Mouse (Mus musculus) Patski (cell line): ENCODE results near the gene Pex14. TPM values are rescaled to one million over a fixed set of nuclear protein-coding genes. Genes with fewer than 3 reads are reported as not detected.

Source experiments
- ATAC-seq: fragments of 100-300 bp; one replicate; pipeline ENCODE4 v1.8.0; 2021
- CTCF ChIA-PET: fragments of 350-600 bp; sonication (Branson Sonifier 250); formaldehyde crosslinking; loops from one replicate; lab custom pipeline; 2022; ENCODE audit warnings: inconsistent platforms; lab: Charles Lee
- POLR2A ChIA-PET: fragments of 350-600 bp; sonication (Branson Sonifier 250); formaldehyde crosslinking; loops from one replicate; lab custom pipeline; 2022; ENCODE audit warnings: antibody characterized with exemption, inconsistent platforms; lab: Charles Lee
- DNase-seq: peaks from one replicate; pipeline ENCODE4 v3.0.0-alpha.2; 2011; ENCODE audit warnings: low read depth, low spot score
- H3K27me3 ChIP-seq: fragments of 371-371 bp; one replicate; pipeline ENCODE4 v1.5.1; 2021
- CTCF ChIP-seq: fragments of 100-300 bp; IDR thresholded peaks from one replicate; pipeline ENCODE4 v1.5.1; 2021
- in situ Hi-C: fragments of 300-500 bp; cut with MboI; formaldehyde crosslinking; loops from 3 replicates; pipeline ENCODE4 v1.11.1; 2018; ENCODE audit warnings: low pct_unique_long_range_greater_than_20kb, mixed read lengths
- polyA plus RNA-seq: library from polyadenylated mRNA; unstranded; gene quantifications from one replicate; pipeline ENCODE4 v1.2.3, GENCODE M21; 2021

The Pex14 gene
- polyA plus RNA-seq, 1 experiment from 2014 or later = 41.3 TPM

GRCm38 (mm10) chr4:148952328-148953222 is 147.1 kb downstream of the Pex14 start:
- DNase-seq (no peak), ATAC-seq (no peak)
- no peak for TF ChIP-seq CTCF
- H3K27me3 ChIP-seq = no peaks in the 10 kb centered on the region
- ChIA-PET POLR2A (no interaction called here), CTCF (no interaction called here)
- in situ Hi-C loops = no loop called here

- ATAC-seq (no peak), DNase-seq (no peak)
- in situ Hi-C loops = no loop called here
- H3K27me3 ChIP-seq = no peaks in the 10 kb centered on the region
- ChIA-PET POLR2A (no interaction called here), CTCF (no interaction called here)
- TF ChIP-seq CTCF = no peak
Observed at GRCm38 (mm10) chr4:148951821-148952291, 147.8 kb downstream of the Pex14 start.

- in situ Hi-C loops = no loop called here
- ChIA-PET CTCF (no interaction called here), POLR2A (no interaction called here)
- DNase-seq (no peak), ATAC-seq (no peak)
- H3K27me3 ChIP-seq = no peaks in the 10 kb centered on the region
- TF ChIP-seq CTCF = no peak
Observed at GRCm38 (mm10) chr4:148950932-148951650, 148.6 kb downstream of the Pex14 start.

GRCm38 (mm10) chr4:148950487-148950886 is 149.2 kb downstream of the Pex14 start:
- H3K27me3 ChIP-seq = no peaks in the 10 kb centered on the region
- DNase-seq = no peak
- CTCF ChIA-PET = no interaction called here
- in situ Hi-C loops = no loop called here
- no peak for ATAC-seq
- POLR2A ChIA-PET = no interaction called here
- no peak for TF ChIP-seq CTCF

GRCm38 (mm10) chr4:148947833-148948388 is 151.8 kb downstream of the Pex14 start:
- ChIA-PET POLR2A (no interaction called here), CTCF (no interaction called here)
- H3K27me3 ChIP-seq = no peaks in the 10 kb centered on the region
- no peak for ATAC-seq
- DNase-seq = no peak
- no peak for TF ChIP-seq CTCF
- in situ Hi-C loops = no loop called here

GRCm38 (mm10) chr4:148946071-148946470 is 153.6 kb downstream of the Pex14 start:
- in situ Hi-C loops = no loop called here
- H3K27me3 ChIP-seq = no peaks in the 10 kb centered on the region
- TF ChIP-seq CTCF = no peak
- ChIA-PET POLR2A (no interaction called here), CTCF (no interaction called here)
- DNase-seq (no peak), ATAC-seq (no peak)

GRCm38 (mm10) chr4:148945476-148945881 is 154.2 kb downstream of the Pex14 start:
- ATAC-seq = no peak
- no peak for DNase-seq
- H3K27me3 ChIP-seq = no peaks in the 10 kb centered on the region
- TF ChIP-seq CTCF = no peak
- ChIA-PET POLR2A (no interaction called here), CTCF (no interaction called here)
- in situ Hi-C loops = no loop called here

GRCm38 (mm10) chr4:148943099-148943498 is 156.6 kb downstream of the Pex14 start:
- in situ Hi-C loops = no loop called here
- DNase-seq (no peak), ATAC-seq (no peak)
- no peak for TF ChIP-seq CTCF
- H3K27me3 ChIP-seq = no peaks in the 10 kb centered on the region
- ChIA-PET CTCF (no interaction called here), POLR2A (no interaction called here)

GRCm38 (mm10) chr4:148941321-148941720 is 158.4 kb downstream of the Pex14 start:
- ATAC-seq (no peak), DNase-seq (no peak)
- CTCF ChIA-PET = no interaction called here
- POLR2A ChIA-PET = no interaction called here
- in situ Hi-C loops = no loop called here
- no peaks in the 10 kb centered on the region for H3K27me3 ChIP-seq
- TF ChIP-seq CTCF = no peak

- DNase-seq = no peak
- H3K27me3 ChIP-seq = no peaks in the 10 kb centered on the region
- ATAC-seq = no peak
- in situ Hi-C loops = no loop called here
- ChIA-PET POLR2A (no interaction called here), CTCF (no interaction called here)
- no peak for TF ChIP-seq CTCF
Observed at GRCm38 (mm10) chr4:148940674-148941211, 158.9 kb downstream of the Pex14 start.
